In the genomic region with DNA sequence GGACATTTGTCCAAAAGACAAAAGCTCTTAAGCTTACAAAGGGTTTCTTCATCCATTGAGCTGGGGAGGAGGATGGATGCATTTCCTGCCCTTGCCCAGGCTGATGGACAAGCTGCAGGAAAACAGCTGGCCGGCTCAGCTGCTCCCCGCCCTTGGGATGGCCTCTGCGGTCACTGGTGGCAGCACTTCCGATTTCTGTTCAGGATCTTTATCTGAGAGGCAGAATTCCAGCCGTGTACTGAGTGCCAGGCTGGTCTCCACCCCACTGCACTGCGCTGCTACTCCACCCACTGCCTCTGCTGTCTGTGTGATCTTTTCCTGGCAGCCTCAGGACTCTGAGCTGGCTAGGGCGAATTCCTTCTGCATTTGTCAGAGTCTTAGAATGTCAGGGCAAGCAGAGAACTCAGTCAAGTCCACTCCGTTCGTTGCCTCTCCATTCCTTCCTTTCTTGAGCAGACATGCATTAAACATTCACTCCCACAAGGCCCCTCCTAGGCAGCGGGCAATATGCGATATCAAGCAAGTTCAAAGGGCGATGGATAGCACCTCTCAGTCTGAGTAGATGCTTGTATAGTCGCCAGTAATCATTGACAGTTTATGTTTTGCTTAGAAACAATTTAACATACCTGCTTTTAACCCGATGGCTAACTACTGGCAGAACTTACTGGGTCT, we compare ENCODE assay signal across 8 mouse cellular contexts. TPM values are rescaled to one million over a fixed set of nuclear protein-coding genes. Genes with fewer than 3 reads are reported as not detected.
DNase-seq lines count a peak whose midpoint lies in the region; ATAC-seq and TF ChIP-seq lines count a peak whose summit lies in the region.

No protein-coding gene starts in this region.

- WGBS in kidney, postnatal 0 days, result 24% methylated on average over 14 of the region's 14 CpGs
- 57% methylated on average over 14 of the region's 14 CpGs for WGBS in midbrain, embryonic 16.5 days

- no peak overlapping the region for H3K9ac ChIP-seq in kidney, postnatal 0 days (ENCODE audit: low read depth, low read length)
- 0 out of 2 replicates have a peak overlapping the region, but pooled peaks have one; percentile 10 for H3K9ac ChIP-seq in midbrain, embryonic 16.5 days (ENCODE audit: low read depth, low read length)

- no peaks in the 10 kb centered on the region for H3K9me3 ChIP-seq in kidney, postnatal 0 days (replicated peaks; ENCODE audit: low read length)
- no peaks in the 10 kb centered on the region for H3K9me3 ChIP-seq in midbrain, embryonic 16.5 days (replicated peaks; ENCODE audit: control insufficient read depth, low read length, poor library complexity, severe bottlenecking)

- peak; percentile 92 for ATAC-seq in kidney, postnatal 0 days (replicated peaks; ENCODE audit: low FRiP score, low read depth)
- ATAC-seq in midbrain, embryonic 16.5 days, result no peak

- H3K36me3 ChIP-seq in kidney, postnatal 0 days (ENCODE audit: insufficient read depth, low read length), result no peaks in the 10 kb centered on the region
- H3K36me3 ChIP-seq in midbrain, embryonic 16.5 days (ENCODE audit: control insufficient read depth, insufficient read depth, low read length), result no peaks in the 10 kb centered on the region

- H3K4me2 ChIP-seq in kidney, postnatal 0 days (ENCODE audit: low read length), result peak overlapping the region; percentile 14; the same call in 1 of the 2 replicates
- no peak overlapping the region for H3K4me2 ChIP-seq in midbrain, embryonic 16.5 days (ENCODE audit: low read length)

- TF ChIP-seq CTCF in kidney, postnatal 0 days (IDR thresholded peaks at IDR 0.05; ENCODE audit: low read depth), result no peak

- H3K27me3 ChIP-seq in kidney, postnatal 0 days (ENCODE audit: insufficient read depth, low read length), result no peaks in the 10 kb centered on the region
- H3K27me3 ChIP-seq in midbrain, embryonic 16.5 days (ENCODE audit: control insufficient read depth, insufficient read depth, low read depth, low read length), result no peaks in the 10 kb centered on the region

- H3K27ac ChIP-seq in kidney, postnatal 0 days, result peak overlapping the region; percentile 47; the same call in 1 of the 2 replicates
- H3K27ac ChIP-seq in midbrain, embryonic 16.5 days (ENCODE audit: low read length), result no peak overlapping the region

- peak; percentile 39 to 49 for DNase-seq in cerebellum, postnatal 10 days
- no peak for DNase-seq in cerebellum, adult 18-20 months
- peak; percentile 78 for DNase-seq in adrenal gland, postnatal 14 days
- DNase-seq in heart, adult 8-10 months (ENCODE audit: low spot score), result peak; percentile 77
- peak; percentile 74 for DNase-seq in kidney, postnatal 0 days (ENCODE audit: low spot score)
- no peak for DNase-seq in cerebellum, adult 9-10 months
- no peak for DNase-seq in left cerebral cortex, postnatal 14 days (ENCODE audit: low spot score in 2 of 2)

- no peak overlapping the region for H3K4me3 ChIP-seq in kidney, postnatal 0 days (replicated peaks; ENCODE audit: low read depth, low read length)
- H3K4me3 ChIP-seq in midbrain, embryonic 16.5 days (ENCODE audit: low read depth, low read length), result no peak overlapping the region

- 0 out of 2 replicates have a peak, but pooled peaks cover 9% of the 10 kb centered on the region for H3K4me1 ChIP-seq in kidney, postnatal 0 days (replicated peaks; ENCODE audit: insufficient read depth, low read length)
- H3K4me1 ChIP-seq in midbrain, embryonic 16.5 days (ENCODE audit: control insufficient read depth, insufficient read depth, low read length), result no peaks in the 10 kb centered on the region

- intact Hi-C loops in left cerebral cortex, postnatal 14 days (cut with DNase I), result no loop called here

RNA-seq across cellular contexts. Expression of a gene that starts 33.4 kb away (rescaled TPM):
- total RNA-seq in adrenal gland, postnatal 14 days (2021), result not detected in 2 replicates
- total RNA-seq in heart, adult 8-10 months (2022), result 10 to 100 TPM; 20.2 to 32.3 (median 24.9) TPM
- 28.8 and 29.1 TPM in 2 replicates for polyA plus RNA-seq in kidney, postnatal 0 days (2015; fragmentation: Nextera tagmentation; extraction: Ambion mirVana)
- polyA plus RNA-seq in midbrain, embryonic 16.5 days (2015; fragmentation: Nextera tagmentation; extraction: Ambion mirVana), result 0.12 TPM in 1 of 2 replicates, not detected in the other
- under 1 TPM; 0.18 to 0.21 TPM for total RNA-seq in left cerebral cortex, postnatal 14 days (2021)

Comparison
In these comparisons a context has a peak if more than half of its experiments do, and no peak if none do; other contexts are left out.
1. DNase-seq: peak in cerebellum, postnatal 10 days (2 of 2), adrenal gland, postnatal 14 days (single experiment), heart, adult 8-10 months (single experiment) and kidney, postnatal 0 days (single experiment); none in cerebellum, adult 18-20 months (0 of 2), cerebellum, adult 9-10 months (single experiment) and left cerebral cortex, postnatal 14 days (0 of 2).
2. RNA of a gene that starts 33.4 kb away (total RNA-seq): 20.2 to 32.3 TPM in heart, adult 8-10 months; 0.18 to 0.21 TPM in left cerebral cortex, postnatal 14 days and not detected in adrenal gland, postnatal 14 days; every median in the first group is over 10 times any median in the second.